Mouse (Mus musculus) embryonic fibroblast, embryonic 13.5 days (primary cell): ENCODE data around the gene Map3k7cl.

Source experiments
- CTCF ChIP-seq: IDR thresholded peaks from 2 replicates; pipeline ENCODE4 v1.5.1; 2011; ENCODE audit warnings: mild to moderate bottlenecking, control low read depth, low read length, moderate library complexity, borderline replicate concordance; ENCODE audit not compliant: insufficient read depth
- POLR2A ChIP-seq: IDR thresholded peaks from 2 replicates; pipeline ENCODE4 v1.6.1; 2011; ENCODE audit warnings: low read depth, mild to moderate bottlenecking, control low read depth, low read length, moderate library complexity

GRCm38 (mm10) chr16:87644111-87644770 lies 91.1 kb downstream of the Map3k7cl start:
- TF ChIP-seq CTCF (no peak), POLR2A (no peak)
